Mouse (Mus musculus) fat pad, adult 2 months (tissue): ENCODE results near the gene Scamp5.

Experiments
- DNase-seq: peaks from one replicate; pipeline ENCODE4 v3.0.0-alpha.2; 2011; ENCODE audit warnings: low read depth, low spot score; ENCODE audit errors: extremely low read depth

The Scamp5 gene

GRCm38 (mm10) chr9:57419521-57420267, 48.2 kb downstream of the Scamp5 start:
- DNase-seq: no peak

DNA sequence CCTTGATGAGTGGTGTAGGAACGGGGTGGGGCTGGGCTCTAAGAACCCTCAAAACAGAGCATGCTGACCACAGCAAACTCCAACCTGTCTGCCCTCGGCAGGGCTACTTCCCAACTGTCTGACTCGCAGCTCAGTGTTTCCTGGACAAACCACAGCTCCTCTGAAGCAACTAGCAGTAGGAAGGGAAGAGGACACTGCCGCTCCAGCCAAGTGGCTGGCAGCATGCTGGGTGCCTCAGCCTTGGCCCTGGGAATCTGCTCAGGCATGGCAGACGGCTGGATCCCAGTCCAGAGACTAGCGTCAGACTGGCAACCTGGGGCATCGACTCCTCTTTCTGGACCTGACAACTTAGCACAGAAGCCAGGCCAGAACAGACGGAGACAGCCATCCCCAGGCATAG, 50.5 kb downstream of the Scamp5 start:
- no peak for DNase-seq

- no peak for DNase-seq
Observed at GRCm38 (mm10) chr9:57407120-57407905, 60.5 kb downstream of the Scamp5 start.

- DNase-seq: no peak
Observed at GRCm38 (mm10) chr9:57406395-57406794, 61.5 kb downstream of the Scamp5 start.

DNA sequence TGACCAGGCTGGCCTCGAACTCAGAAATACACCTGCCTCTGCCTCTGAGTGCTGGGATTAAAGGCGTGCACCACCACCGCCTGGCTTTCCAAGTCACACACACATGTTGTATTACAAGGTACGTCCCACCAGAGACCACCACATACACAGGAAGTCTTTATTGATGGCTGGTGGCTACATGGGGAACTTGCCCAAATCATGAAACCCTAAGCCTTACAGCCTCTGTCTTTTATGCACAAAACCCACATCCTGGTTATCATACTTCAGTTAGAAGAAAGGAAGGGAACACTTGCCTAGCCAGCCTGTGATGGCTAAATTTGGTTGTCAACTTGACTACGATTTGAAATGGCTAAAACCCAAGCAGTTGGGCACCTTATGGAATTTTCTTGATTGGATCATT, 63.8 kb downstream of the Scamp5 start:
- no peak for DNase-seq

GRCm38 (mm10) chr9:57402318-57403251, 65.3 kb downstream of the Scamp5 start:
- DNase-seq: no peak

- no peak for DNase-seq
Observed at GRCm38 (mm10) chr9:57398773-57399172, 69.1 kb downstream of the Scamp5 start.

GRCm38 (mm10) chr9:57392892-57393291, 75.0 kb downstream of the Scamp5 start:
- no peak for DNase-seq
